Mouse (Mus musculus): ENCODE results near the gene Ppil1.

Gene Ppil1

GRCm38 (mm10) chr17:29202604-29203003, 61.4 kb downstream of the Ppil1 start:
- no peak for DNase-seq (ENCODE audit: low read depth, low spot score)
